Mouse (Mus musculus) brain, embryonic 14.5 days (tissue): ENCODE measurements around the gene Atp1b2.
A peak's percentile ranks its signal among the peaks of the same experiment; 100 is the strongest.

Source experiments
- CTCF ChIP-seq: fragments of 200-500 bp; IDR thresholded peaks from 2 replicates; pipeline ENCODE4 v1.5.1; 2012; ENCODE audit warnings: inconsistent platforms, mild to moderate bottlenecking, moderate library complexity, borderline replicate concordance; ENCODE audit not compliant: insufficient read depth, insufficient read length; ENCODE audit errors: extremely low read depth
- POLR2A ChIP-seq: fragments of 200-500 bp; IDR thresholded peaks from 2 replicates; pipeline ENCODE4 v1.6.1; 2012; ENCODE audit warnings: mild to moderate bottlenecking, inconsistent platforms, borderline replicate concordance; ENCODE audit not compliant: poor library complexity, insufficient read depth, insufficient read length, severe bottlenecking; ENCODE audit errors: extremely low read depth

GRCm38 (mm10) chr11:69559851-69560765 lies 45.6 kb downstream of the Atp1b2 start, which contains the start of gene Efnb3:
- TF ChIP-seq CTCF (no peak), POLR2A (peak; percentile 81; the same call in 1 of the 2 replicates)
